Mouse (Mus musculus) testis, adult 2 months (tissue): ENCODE measurements around the gene Sult5a1. TPM values are rescaled to one million over a fixed set of nuclear protein-coding genes. Genes with fewer than 3 reads are reported as not detected.
"Not testable (repeated sequence)": the region's sequence is repeated elsewhere in the genome, so short reads cannot be mapped to it uniquely, and the experiment has no call there.

Experiments
- H3K27ac ChIP-seq: fragments of 200-500 bp; 2 replicates; pipeline ENCODE4 v1.5.1; 2012; ENCODE audit warnings: low read depth, low read length; ENCODE audit not compliant: control insufficient read depth, insufficient read depth
- H3K27me3 ChIP-seq: fragments of 200-500 bp; 2 replicates; pipeline ENCODE4 v1.6.1; 2012; ENCODE audit warnings: mild to moderate bottlenecking, low read length, moderate library complexity; ENCODE audit not compliant: control insufficient read depth, insufficient read depth
- H3K36me3 ChIP-seq: fragments of 200-500 bp; 2 replicates; pipeline ENCODE4 v1.6.1; 2012; ENCODE audit warnings: mild to moderate bottlenecking, low read length; ENCODE audit not compliant: control insufficient read depth, insufficient read depth
- H3K4me1 ChIP-seq: fragments of 200-500 bp; 2 replicates; pipeline ENCODE4 v1.6.1; 2012; ENCODE audit warnings: low read length; ENCODE audit not compliant: control insufficient read depth, insufficient read depth
- H3K4me3 ChIP-seq: fragments of 200-500 bp; 2 replicates; pipeline ENCODE4 v1.5.1; 2012; ENCODE audit warnings: low read depth, mild to moderate bottlenecking, low read length, moderate library complexity, mixed read lengths; ENCODE audit not compliant: control insufficient read depth
- CTCF ChIP-seq: fragments of 200-500 bp; IDR thresholded peaks from 2 replicates; pipeline ENCODE4 v1.5.1; 2012; ENCODE audit warnings: low read depth, mild to moderate bottlenecking, inconsistent platforms, low read length, moderate library complexity; ENCODE audit not compliant: control insufficient read depth, insufficient read depth, insufficient replicate concordance
- POLR2A ChIP-seq: fragments of 200-500 bp; IDR thresholded peaks from 2 replicates; pipeline ENCODE4 v1.6.1; 2012; ENCODE audit warnings: low read depth, mild to moderate bottlenecking, inconsistent platforms, low read length, moderate library complexity; ENCODE audit not compliant: control insufficient read depth
- polyA plus RNA-seq: library from polyadenylated mRNA; depleted of rRNA; stranded (reverse); fragments of >200 nt; gene quantifications from 2 replicates; pipeline ENCODE4 v1.2.3, GENCODE M21; 2012; rRNA removed

Sult5a1 gene
- 3.8 and 5.2 TPM in 2 replicates for polyA plus RNA-seq

GRCm38 (mm10) chr8:123157888-123158465 lies at the start of gene Sult5a1:
TSS of gene Sult5a1 (minus strand) at chr8:123158315.
- Histone ChIP-seq H3K4me3 (no peak within 1 kb of the TSS), H3K36me3 (no peaks in the 10 kb centered on the region), H3K27ac (no peak within 1 kb of the TSS), H3K27me3 (no peaks in the 10 kb centered on the region), H3K4me1 (peaks cover 4% of the 10 kb centered on the region)
- TF ChIP-seq POLR2A = no peak
- no peak for TF ChIP-seq CTCF

GRCm38 (mm10) chr8:123203571-123203970 lies 45.5 kb upstream of the Sult5a1 start:
- TF ChIP-seq POLR2A = no peak
- no peak for TF ChIP-seq CTCF
- Histone ChIP-seq H3K36me3 (0 out of 2 replicates have a peak, but pooled peaks cover 2% of the 10 kb centered on the region), H3K27ac (no peak overlapping the region), H3K4me3 (no peak overlapping the region), H3K4me1 (no peaks in the 10 kb centered on the region), H3K27me3 (no peaks in the 10 kb centered on the region)

GRCm38 (mm10) chr8:123202288-123202687 lies 44.2 kb upstream of the Sult5a1 start:
- Histone ChIP-seq H3K27ac (no peak overlapping the region), H3K27me3 (no peaks in the 10 kb centered on the region), H3K36me3 (0 out of 2 replicates have a peak, but pooled peaks cover 2% of the 10 kb centered on the region), H3K4me1 (no peaks in the 10 kb centered on the region), H3K4me3 (no peak overlapping the region)
- no peak for TF ChIP-seq POLR2A
- peak; percentile 58; the same call in 1 of the 2 replicates for TF ChIP-seq CTCF

- H3K4me1 ChIP-seq = no peaks in the 10 kb centered on the region
- no peak overlapping the region for H3K4me3 ChIP-seq
- no peak for TF ChIP-seq CTCF
- no peak for TF ChIP-seq POLR2A
- no peak overlapping the region for H3K27ac ChIP-seq
- H3K36me3 ChIP-seq = no peaks in the 10 kb centered on the region
- no peaks in the 10 kb centered on the region for H3K27me3 ChIP-seq
Observed at GRCm38 (mm10) chr8:123199864-123200263, 41.7 kb upstream of the Sult5a1 start.

GRCm38 (mm10) chr8:123197016-123197415 lies 38.9 kb upstream of the Sult5a1 start:
- not testable (repeated sequence) for H3K27me3 ChIP-seq, H3K27ac ChIP-seq, H3K36me3 ChIP-seq, H3K4me3 ChIP-seq, H3K4me1 ChIP-seq

- H3K27me3 ChIP-seq = no peaks in the 10 kb centered on the region
- no peak overlapping the region for H3K27ac ChIP-seq
- no peak for TF ChIP-seq CTCF
- no peak for TF ChIP-seq POLR2A
- no peaks in the 10 kb centered on the region for H3K36me3 ChIP-seq
- H3K4me3 ChIP-seq = no peak overlapping the region
- H3K4me1 ChIP-seq = no peaks in the 10 kb centered on the region
Observed at GRCm38 (mm10) chr8:123193771-123194170, 35.7 kb upstream of the Sult5a1 start.

GRCm38 (mm10) chr8:123191908-123192307 lies 33.8 kb upstream of the Sult5a1 start:
- H3K36me3 ChIP-seq = no peaks in the 10 kb centered on the region
- H3K4me1 ChIP-seq = no peaks in the 10 kb centered on the region
- H3K4me3 ChIP-seq = no peak overlapping the region
- H3K27me3 ChIP-seq = no peaks in the 10 kb centered on the region
- TF ChIP-seq CTCF (no peak), POLR2A (no peak)
- H3K27ac ChIP-seq = no peak overlapping the region

GRCm38 (mm10) chr8:123190678-123191077 lies 32.6 kb upstream of the Sult5a1 start:
- H3K4me3 ChIP-seq = no peak overlapping the region
- no peak overlapping the region for H3K27ac ChIP-seq
- H3K36me3 ChIP-seq = no peaks in the 10 kb centered on the region
- H3K4me1 ChIP-seq = no peaks in the 10 kb centered on the region
- TF ChIP-seq POLR2A (no peak), CTCF (peak; percentile 52; the same call in 1 of the 2 replicates)
- no peaks in the 10 kb centered on the region for H3K27me3 ChIP-seq
